Mouse (Mus musculus) gastrocnemius, adult 2 months (tissue): ENCODE measurements around the gene Cep250. TPM values are rescaled to one million over a fixed set of nuclear protein-coding genes. Genes with fewer than 3 reads are reported as not detected.

Experiments
- DNase-seq: peaks from one replicate; pipeline ENCODE4 v3.0.0; 2022
- H3K27ac ChIP-seq: fragments of 200-600 bp; 2 replicates; pipeline ENCODE4 v1.8.1; 2022; ENCODE audit warnings: mild to moderate bottlenecking
- H3K4me3 ChIP-seq: fragments of 200-600 bp; 2 replicates; pipeline ENCODE4 v1.8.1; 2022; ENCODE audit warnings: mild to moderate bottlenecking, moderate library complexity
- CTCF ChIP-seq: fragments of 200-600 bp; IDR thresholded peaks from 2 replicates; pipeline ENCODE4 v1.8.1; 2022; ENCODE audit warnings: antibody characterized with exemption, mild to moderate bottlenecking, moderate library complexity
- intact Hi-C: fragments of 180-260 bp; cut with DNase I; formaldehyde crosslinking; loops from one replicate; pipeline ENCODE4 v1.15.1; 2025
- total RNA-seq, 2 experiments: library from RNA; stranded (reverse); gene quantifications; 2 replicates each; pipeline ENCODE4 v1.2.3; 2021

Gene Cep250
- total RNA-seq, 2 experiments from 2014 or later = 3.8 to 4.6 TPM

GRCm38 (mm10) chr2:155979328-155979991 lies 23.2 kb downstream of the Cep250 start:
- intact Hi-C loops = no loop called here
- Histone ChIP-seq H3K27ac (peak overlapping the region; percentile 36), H3K4me3 (peak overlapping the region; percentile 60)
- DNase-seq = no peak
- no peak for TF ChIP-seq CTCF

- Histone ChIP-seq H3K4me3 (no peak overlapping the region), H3K27ac (no peak overlapping the region)
- DNase-seq = no peak
- TF ChIP-seq CTCF = no peak
- intact Hi-C loops = no loop called here
Observed at GRCm38 (mm10) chr2:155985776-155986175, 29.5 kb downstream of the Cep250 start.

DNA sequence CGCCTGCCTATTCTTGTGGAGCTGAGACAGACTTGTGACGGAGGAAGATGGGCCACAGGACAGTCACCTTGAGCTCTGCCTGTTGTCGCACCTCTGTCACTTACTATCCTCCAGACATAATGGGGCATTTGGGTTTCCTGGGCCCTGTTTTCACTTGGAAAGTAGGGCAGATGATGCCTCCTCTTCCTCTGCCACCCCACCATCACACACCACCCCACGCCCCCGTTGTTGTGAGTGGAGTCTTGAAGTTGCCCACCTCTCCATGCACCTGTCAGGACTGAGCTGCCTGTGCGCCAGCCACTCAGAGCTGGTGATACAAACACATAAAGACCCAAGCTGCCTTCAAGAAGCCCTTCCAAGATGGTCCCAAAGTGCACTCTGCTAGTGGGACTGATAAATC lies 30.9 kb downstream of the Cep250 start:
- TF ChIP-seq CTCF = no peak
- DNase-seq = no peak
- intact Hi-C loops = no loop called here

GRCm38 (mm10) chr2:155989085-155989484 lies 32.8 kb downstream of the Cep250 start:
- intact Hi-C loops = no loop called here
- DNase-seq = no peak
- Histone ChIP-seq H3K27ac (no peak overlapping the region), H3K4me3 (no peak overlapping the region)
- TF ChIP-seq CTCF = no peak

More for the DNA sequence above, 30.9 kb downstream of the Cep250 start:
- Histone ChIP-seq H3K27ac (no peak overlapping the region), H3K4me3 (no peak overlapping the region)

DNA sequence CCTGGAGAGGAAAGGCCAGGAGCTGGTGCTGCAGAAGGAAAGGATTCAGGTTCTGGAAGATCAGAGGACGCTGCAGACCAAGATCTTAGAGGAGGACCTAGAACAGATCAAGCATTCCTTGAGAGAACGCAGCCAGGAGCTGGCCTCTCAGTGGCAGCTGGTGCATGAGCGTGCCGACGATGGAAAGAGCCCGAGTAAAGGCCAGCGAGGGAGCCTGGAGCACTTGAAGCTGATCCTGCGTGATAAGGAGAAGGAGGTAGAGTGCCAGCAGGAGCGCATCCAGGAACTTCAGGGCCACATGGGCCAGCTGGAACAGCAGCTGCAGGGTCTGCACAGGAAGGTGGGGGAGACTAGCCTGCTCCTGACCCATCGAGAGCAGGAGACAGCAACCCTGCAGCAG lies 34.9 kb downstream of the Cep250 start:
- no peak overlapping the region for H3K27ac ChIP-seq
- no peak for DNase-seq
- H3K4me3 ChIP-seq = no peak overlapping the region
- intact Hi-C loops = no loop called here
- TF ChIP-seq CTCF = no peak

GRCm38 (mm10) chr2:155991863-155992321 lies 35.6 kb downstream of the Cep250 start:
- peak; percentile 16; the same call in 1 of the 2 replicates for TF ChIP-seq CTCF
- peak; percentile 84 for DNase-seq
- intact Hi-C loops = no loop called here
- Histone ChIP-seq H3K4me3 (no peak overlapping the region), H3K27ac (peak overlapping the region; percentile 66)

- intact Hi-C loops = no loop called here
- H3K27ac ChIP-seq = no peak overlapping the region
- TF ChIP-seq CTCF = peak; percentile 39
- DNase-seq = no peak
- H3K4me3 ChIP-seq = no peak overlapping the region
Observed at GRCm38 (mm10) chr2:156005393-156005792, 49.1 kb downstream of the Cep250 start.

DNA sequence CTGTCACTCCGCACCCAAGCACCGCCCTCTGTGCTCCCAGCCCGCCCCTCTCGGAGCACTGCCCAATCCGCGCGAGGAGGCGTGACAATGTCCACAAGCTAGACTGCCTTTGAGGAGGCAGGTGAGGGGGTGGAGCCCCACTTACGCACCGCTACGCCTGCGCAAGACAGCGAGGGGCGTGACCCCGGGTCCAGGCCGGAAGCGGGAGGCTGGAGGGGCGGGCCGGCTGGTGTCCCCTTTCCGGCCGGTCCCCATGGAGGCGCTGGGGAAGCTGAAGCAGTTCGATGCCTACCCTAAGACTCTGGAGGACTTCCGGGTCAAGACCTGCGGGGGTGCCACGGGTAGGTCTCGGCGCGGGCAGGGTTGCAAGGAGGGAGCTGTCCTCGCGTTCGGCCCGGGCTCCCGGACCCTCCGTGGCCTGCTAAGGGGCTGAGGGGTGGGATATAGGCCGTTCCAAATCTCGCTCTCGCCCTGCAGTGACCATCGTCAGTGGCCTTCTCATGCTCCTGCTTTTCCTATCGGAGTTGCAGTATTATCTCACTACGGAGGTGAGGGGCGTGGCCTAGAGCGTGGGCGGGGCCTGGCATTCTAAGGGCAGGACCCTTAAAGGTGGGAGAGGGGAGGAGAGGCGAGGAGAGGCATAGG lies 51.8 kb downstream of the Cep250 start, which contains the start of the genes 6430550D23Rik and Ergic3:
6430550D23Rik (minus strand) TSS at position 90 of the 645 bp plus-strand sequence.
Ergic3 (plus strand) TSS at position 158 of the 645 bp plus-strand sequence.
- no peak for TF ChIP-seq CTCF
- H3K27ac ChIP-seq = peak within 1 kb of the TSS; percentile 90
- peak; percentile 99 for DNase-seq
- intact Hi-C loops = loop anchor here (2.0 kb wide), 1 partner anchor 71 kb away; no protein-coding TSS in a partner anchor
- peak within 1 kb of the TSS; percentile 80 for H3K4me3 ChIP-seq

- Histone ChIP-seq H3K27ac (no peak overlapping the region), H3K4me3 (no peak overlapping the region)
- intact Hi-C loops = no loop called here
- DNase-seq = no peak
- no peak for TF ChIP-seq CTCF
Observed at GRCm38 (mm10) chr2:156018106-156018505, 61.8 kb downstream of the Cep250 start.

DNA sequence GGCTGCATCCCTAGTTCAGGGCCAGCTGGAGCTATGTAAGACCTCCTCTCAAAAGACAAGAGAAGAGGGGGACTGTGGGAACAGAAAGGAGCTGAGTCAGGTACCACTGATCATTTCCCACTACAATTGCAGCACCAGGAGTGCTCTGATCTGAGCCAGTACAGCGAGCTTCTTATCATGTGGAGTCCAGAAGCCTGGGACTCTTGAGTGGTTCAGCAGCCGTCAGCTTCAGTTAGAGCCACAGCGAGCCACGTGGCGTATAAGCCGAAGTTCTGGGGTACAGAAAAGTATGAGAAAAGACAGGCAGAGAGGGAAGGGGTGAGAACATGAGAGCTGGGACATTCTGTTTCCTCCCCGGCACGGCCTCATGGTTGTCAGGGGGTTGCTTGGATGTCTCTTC lies 65.0 kb downstream of the Cep250 start:
- no peak overlapping the region for H3K27ac ChIP-seq
- no peak overlapping the region for H3K4me3 ChIP-seq
- no peak for TF ChIP-seq CTCF
- no peak for DNase-seq
- intact Hi-C loops = no loop called here

- DNase-seq = no peak
- Histone ChIP-seq H3K4me3 (no peak overlapping the region), H3K27ac (no peak overlapping the region)
- no peak for TF ChIP-seq CTCF
- intact Hi-C loops = no loop called here
Observed at GRCm38 (mm10) chr2:156021765-156022164, 65.5 kb downstream of the Cep250 start.

DNA sequence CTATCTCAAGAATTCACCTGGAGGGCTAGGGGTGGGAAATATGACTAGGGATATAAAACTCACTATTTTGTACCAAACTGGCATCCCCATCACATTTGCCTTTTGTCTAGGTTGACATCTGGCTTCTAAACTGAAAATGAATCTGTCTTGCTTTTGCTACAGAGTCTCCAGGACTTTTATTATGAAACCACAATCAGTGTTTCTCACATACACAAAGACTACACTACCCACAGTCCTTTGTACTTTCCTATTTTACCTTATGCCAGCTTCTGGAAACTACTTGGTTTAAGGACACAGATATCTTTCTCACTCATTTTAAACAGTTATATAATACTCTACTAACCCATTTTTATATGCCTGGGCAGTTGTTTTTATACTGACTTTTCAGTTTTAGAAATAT lies 69.2 kb downstream of the Cep250 start:
- Histone ChIP-seq H3K4me3 (no peak overlapping the region), H3K27ac (no peak overlapping the region)
- intact Hi-C loops = no loop called here
- no peak for TF ChIP-seq CTCF
- no peak for DNase-seq

DNA sequence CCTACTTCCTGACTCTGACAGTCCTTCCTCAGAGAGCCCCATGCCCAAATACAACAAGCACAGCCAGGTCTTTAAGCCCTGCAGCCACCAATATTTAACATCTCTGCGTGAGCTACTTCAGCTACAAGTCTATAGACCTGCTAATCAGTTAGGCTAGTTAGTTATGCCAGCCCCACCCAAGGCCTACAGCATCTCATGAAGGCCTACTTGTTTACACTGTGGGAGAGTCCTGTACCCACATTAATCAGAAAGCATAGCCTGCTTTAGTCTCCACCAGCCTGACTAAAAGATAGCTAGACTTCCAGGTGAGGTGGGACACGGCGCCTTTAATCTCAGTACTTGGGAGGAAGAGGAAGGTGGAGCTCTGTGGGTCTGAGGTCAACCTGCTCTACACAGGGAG lies 83.1 kb downstream of the Cep250 start:
- Histone ChIP-seq H3K4me3 (no peak overlapping the region), H3K27ac (no peak overlapping the region)
- no peak for TF ChIP-seq CTCF
- no peak for DNase-seq
- intact Hi-C loops = no loop called here
